Mouse (Mus musculus): Measurements from ENCODE around the gene Flad1.
A peak's percentile ranks its signal among the peaks of the same experiment; 100 is the strongest.
"Not testable (repeated sequence)": the region's sequence is repeated elsewhere in the genome, so short reads cannot be mapped to it uniquely, and the experiment has no call there.

Flad1 gene

GRCm38 (mm10) chr3:89429021-89429420 is 17.4 kb upstream of the Flad1 start:
- not testable (repeated sequence) for DNase-seq (ENCODE audit: extremely low read depth, low read depth)

- no peak for DNase-seq (ENCODE audit: extremely low read depth, low read depth)
These were observed 14.2 kb upstream of the Flad1 start for GRCm38 (mm10) chr3:89425876-89426275.

DNA sequence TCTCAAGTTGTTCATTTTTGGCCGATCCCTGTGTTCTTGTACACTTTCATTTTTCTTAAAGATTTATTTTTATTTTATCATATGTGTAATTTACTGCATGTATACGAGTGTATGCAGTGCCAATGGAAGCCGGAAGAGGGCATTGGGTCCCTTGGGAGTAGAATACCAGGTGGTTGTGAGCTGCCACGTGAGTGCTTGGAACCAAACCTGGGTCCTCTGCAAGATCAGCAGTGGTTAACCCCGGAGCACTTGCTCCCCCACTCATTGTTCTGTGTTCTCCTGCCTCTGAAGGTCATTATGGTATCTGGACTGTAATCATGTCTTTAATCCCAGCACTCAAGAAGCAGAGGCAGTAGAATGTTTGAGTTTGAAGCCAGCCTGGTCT is 13.5 kb upstream of the Flad1 start:
- DNase-seq (ENCODE audit: extremely low read depth, low read depth) = no peak

GRCm38 (mm10) chr3:89424416-89425140 is 12.9 kb upstream of the Flad1 start:
- no peak for DNase-seq (ENCODE audit: extremely low read depth, low read depth)

DNA sequence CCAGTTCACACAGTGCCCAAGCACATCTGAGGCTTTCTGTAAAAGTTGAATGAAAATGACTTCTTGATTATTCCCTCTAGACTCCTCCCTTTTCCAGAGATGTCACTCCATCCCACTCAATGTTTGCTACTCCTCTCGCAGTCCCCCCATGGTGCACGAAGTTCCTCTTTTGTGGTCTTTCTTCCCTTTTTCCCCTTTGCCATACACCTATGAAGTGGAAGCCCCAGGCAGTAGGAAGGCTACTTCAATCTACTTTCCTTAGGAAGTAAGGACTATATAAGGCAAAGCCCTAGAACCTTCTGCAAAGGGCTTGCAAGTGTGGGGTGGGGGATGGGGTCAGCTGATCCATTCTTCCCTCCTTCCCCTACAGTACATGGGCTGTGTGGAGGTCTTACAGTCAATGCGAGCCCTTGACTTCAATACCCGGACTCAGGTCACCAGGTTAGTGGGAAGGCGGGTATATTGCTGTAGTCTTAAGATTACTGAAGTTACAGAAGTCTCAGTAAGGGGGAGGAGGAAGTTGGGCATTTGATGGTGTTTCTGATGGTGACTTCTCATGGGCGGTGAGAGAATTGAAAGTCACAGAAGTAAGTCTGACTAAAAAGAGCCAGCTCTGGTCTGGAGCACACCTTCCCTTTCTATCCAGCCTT is 11.0 kb upstream of the Flad1 start:
- DNase-seq (ENCODE audit: extremely low read depth, low read depth) = peak; percentile 74

DNA sequence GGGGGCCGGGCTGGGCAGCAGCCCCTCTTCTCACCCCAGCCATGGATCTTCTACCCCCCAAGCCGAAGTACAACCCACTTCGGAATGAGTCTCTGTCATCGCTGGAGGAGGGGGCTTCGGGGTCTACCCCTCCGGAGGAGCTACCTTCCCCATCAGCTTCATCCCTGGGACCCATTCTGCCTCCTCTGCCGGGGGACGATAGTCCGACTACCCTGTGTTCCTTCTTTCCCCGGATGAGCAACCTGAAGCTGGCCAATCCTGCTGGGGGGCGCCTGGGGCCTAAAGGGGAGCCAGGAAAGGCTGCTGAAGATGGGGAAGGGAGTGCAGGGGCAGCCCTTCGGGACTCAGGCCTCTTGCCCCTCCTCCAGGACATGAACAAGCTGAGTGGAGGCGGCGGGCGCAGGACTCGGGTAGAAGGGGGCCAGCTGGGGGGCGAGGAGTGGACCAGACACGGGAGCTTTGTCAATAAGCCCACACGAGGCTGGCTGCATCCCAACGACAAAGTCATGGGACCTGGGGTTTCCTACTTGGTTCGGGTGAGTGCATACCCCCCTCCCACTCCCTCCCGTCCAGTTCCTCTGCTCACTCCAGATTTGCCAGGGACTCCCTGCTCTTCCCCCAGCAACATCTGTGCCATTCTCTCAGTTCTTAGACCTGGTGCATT is 10.3 kb upstream of the Flad1 start:
- no peak for DNase-seq (ENCODE audit: extremely low read depth, low read depth)

DNA sequence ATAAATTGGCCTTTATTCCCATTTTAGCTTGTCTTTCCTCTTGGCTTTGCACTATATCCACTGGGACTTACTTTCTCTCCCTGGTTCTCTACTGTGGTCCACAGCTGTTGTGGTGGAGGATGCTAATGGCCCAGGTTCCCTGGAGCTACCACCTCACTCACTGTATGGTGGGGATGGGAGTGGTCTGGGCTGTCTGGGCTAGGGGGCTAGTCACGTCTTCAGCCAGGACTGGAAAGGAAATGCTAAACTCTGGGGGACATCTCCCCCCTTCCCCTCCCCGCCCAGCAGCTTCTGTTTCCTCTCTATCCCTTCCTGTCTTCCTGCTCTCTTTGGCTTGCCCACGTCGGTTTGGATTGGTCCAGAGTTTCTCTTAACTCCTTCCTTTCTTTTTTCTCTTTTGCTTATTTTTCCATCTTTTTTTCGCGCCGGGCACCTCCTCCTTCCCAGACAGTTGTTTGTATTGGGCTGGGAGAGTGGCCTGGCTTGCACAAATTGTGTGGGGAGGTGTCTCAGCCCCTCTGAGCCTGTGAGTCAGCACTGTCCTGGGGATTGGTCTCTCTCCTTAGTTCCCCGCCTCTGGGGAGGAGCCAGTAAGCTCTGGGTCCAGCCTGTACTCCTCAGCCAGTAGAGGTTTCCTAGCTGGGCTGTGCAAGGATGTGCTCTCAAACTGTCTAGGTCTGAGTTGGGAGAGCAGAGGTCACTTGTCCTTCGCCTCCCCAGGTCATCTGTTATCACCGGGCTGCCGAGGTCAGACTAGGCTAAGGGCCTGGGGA is 9.5 kb upstream of the Flad1 start:
- DNase-seq (ENCODE audit: extremely low read depth, low read depth) = peak; percentile 83

DNA sequence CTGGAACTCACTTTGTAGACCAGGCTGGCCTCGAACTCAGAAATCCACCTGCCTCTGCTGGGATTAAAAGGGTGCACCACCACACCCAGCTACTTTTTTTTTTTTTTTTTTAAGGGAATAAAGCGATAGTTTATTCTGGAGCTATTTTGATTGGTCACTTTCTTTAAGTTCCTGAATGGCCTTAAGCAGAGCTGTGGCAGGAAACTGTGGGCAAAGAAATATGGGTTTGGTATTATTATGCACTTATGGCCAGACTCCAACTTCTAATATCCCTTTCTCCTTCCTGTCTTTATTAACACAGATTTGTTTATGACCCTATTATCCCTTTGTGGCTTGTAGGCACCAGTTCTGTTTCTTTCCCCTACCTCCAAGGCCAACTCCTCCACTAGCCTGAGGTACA is 8.8 kb upstream of the Flad1 start:
- DNase-seq (ENCODE audit: extremely low read depth, low read depth) = no peak

DNA sequence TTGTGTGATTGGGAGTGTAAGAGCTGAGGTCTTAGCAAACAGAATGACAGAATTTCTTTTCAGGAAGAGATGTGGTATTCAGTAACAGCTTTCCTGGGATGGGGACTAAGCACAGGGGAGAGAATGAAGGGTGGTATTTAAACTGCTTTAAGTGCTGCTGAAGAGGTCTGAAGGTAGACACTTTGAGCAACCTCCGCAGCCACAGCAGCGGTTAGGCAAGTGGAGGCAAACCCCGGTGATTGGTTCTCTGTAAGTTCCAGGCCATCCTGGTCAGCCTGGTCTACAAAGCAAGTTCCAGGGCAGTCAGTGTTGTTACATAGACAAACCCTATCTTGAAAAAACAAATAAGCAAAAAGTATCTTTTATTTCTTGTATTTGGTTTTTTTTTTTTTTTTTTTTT is 8.3 kb upstream of the Flad1 start:
- peak; percentile 20 for DNase-seq (ENCODE audit: extremely low read depth, low read depth)

- DNase-seq (ENCODE audit: extremely low read depth, low read depth) = no peak
These were observed 7.9 kb upstream of the Flad1 start for GRCm38 (mm10) chr3:89419571-89419970.

DNA sequence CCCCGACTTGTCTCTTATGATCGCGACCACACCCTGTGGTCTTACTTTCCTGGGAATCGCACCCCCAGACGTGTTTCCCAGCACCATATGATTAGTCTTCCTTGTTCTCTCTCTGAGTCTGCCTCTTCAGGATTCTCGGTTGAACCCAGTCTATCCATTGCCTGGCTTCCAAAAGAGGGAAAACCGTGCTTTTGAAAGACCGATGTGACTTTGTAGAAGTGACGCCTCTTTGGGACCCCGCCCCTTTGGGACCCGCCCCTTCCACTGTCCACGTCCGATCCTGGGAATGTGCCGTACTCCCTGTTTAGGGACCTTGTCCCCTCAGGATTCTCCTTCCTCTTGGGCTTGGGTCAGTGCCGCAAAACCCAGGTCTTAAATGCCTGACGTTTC is 7.2 kb upstream of the Flad1 start:
- DNase-seq (ENCODE audit: extremely low read depth, low read depth) = no peak

- DNase-seq (ENCODE audit: extremely low read depth, low read depth) = peak; percentile 100
These were observed 6.6 kb upstream of the Flad1 start, which contains the start of the genes Cks1b and Shc1 for GRCm38 (mm10) chr3:89418170-89418860. TSS of gene Cks1b (minus strand) at chr3:89418383. TSS of gene Shc1 (plus strand) at chr3:89418443.

GRCm38 (mm10) chr3:89417840-89418169 is 6.1 kb upstream of the Flad1 start:
- DNase-seq (ENCODE audit: extremely low read depth, low read depth) = peak; percentile 78

- no peak for DNase-seq (ENCODE audit: extremely low read depth, low read depth)
These were observed 5.5 kb upstream of the Flad1 start for GRCm38 (mm10) chr3:89417131-89417530.

- no peak for DNase-seq (ENCODE audit: extremely low read depth, low read depth)
These were observed 4.5 kb upstream of the Flad1 start for GRCm38 (mm10) chr3:89416158-89416557.

DNA sequence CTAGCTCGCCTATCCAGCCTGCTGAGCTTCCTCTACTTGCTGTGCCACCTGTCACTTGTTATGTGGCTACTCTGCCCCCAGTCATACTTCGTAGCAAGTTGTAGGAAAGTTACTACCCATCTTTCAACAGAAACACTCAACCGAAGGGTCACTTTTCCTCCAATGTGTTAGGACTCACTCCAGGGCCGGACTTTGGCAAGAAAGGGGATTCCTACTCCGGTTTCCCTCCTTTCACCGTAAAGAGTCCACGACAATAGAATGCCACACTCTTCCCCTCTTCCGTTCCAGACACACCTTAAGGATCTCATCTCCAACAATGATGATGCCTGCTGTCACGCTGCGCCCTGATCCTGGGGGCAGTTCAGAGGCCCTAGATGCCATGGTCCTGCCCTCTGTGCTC is 806 bp downstream of the Flad1 start:
- DNase-seq (ENCODE audit: extremely low read depth, low read depth) = no peak

GRCm38 (mm10) chr3:89409701-89410100 is 2.0 kb downstream of the Flad1 start:
- no peak for DNase-seq (ENCODE audit: extremely low read depth, low read depth)

DNA sequence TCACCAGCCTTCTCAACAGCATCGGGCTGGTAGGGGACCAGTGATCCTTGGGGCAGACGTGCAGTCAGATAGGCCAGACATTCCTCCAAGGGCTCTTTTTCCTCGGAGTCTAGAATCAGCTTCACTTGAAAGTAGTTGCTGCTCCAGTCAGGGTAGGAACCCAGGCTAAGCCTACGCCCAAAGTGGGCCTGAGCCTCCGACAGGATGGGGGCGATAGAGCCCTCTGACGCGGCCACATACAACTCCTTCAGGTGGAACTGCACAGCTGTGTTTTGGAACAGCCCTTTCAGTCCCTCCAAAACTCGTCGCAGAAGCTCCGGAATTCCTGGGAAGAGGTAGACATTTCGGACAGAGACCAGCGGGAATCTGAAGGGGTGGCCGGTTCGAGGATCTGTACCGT is 3.2 kb downstream of the Flad1 start:
- no peak for DNase-seq (ENCODE audit: extremely low read depth, low read depth)

DNA sequence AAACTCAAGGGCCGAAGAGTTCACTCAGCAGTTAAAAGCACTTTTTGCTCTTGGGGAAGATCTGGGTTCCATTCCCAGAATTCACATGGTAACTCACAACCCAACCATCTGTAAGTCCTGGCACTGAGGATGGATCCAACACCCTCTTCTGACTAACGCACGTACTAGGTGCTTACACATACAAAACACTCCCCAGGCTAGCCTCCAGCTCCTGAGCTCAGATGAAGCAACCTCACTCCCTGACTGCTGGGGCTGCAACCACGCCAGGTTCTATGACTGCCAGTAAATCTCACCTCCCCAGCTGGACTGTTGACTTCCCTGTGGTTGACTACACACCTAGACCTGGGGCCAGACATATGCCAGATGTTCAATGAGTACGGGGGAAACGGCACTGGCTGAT is 4.8 kb downstream of the Flad1 start:
- no peak for DNase-seq (ENCODE audit: extremely low read depth, low read depth)

DNA sequence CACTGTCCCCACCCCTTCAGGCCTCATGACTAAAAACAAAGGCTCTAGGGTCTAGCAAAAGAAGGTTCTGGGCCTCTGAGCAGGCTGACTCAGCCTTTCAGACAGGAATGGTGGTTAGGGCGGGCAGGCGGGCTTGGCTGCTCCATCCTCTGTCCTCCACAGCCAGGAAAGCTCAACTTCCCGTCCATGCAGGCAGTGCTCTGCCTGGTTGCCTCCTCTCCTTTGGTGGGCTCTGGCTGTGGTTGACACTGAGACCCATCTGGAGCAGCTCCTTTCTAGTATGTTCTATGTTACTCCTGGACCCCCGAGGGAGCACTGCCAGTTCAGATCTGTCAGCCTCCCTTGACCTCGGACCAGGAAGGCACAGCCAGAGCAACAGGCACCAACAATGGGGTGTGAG is 9.0 kb downstream of the Flad1 start, which contains the start of gene Lenep:
TSS of gene Lenep (minus strand) at position 101 of the 400 bp plus-strand sequence.
- DNase-seq (ENCODE audit: extremely low read depth, low read depth) = no peak

DNA sequence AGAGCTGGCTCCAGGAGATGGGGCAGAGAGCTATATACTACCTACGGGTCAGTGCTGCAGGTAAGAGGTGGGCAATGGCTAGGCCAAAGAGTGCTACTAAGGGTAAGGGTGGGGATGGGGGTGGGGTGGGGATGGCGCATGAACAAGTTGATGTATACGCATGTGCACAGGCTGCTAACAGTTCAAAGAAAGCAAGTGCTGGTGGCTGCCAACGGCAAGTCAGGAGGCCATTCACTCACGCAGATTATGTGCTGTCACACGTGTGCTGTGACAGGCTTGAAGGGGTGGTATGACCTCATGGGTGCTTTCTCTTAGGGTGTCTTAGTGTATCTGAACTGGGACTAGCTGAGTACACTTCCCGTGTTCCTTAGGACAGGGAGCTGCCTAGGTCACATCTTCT is 10.3 kb downstream of the Flad1 start:
- no peak for DNase-seq (ENCODE audit: extremely low read depth, low read depth)
